Mouse (Mus musculus): Measurements from ENCODE around the gene Rbms3.

GRCm38 (mm10) chr9:116702611-116703010 lies 927.1 kb downstream of the Rbms3 start:
- no peak for TF ChIP-seq EP300 (IDR thresholded peaks at IDR 0.05; ENCODE audit: insufficient read depth, low read depth, low read length)
- TF ChIP-seq POLR2A (IDR thresholded peaks at IDR 0.05; ENCODE audit: insufficient read depth, low read depth, low read length) = no peak
- no peak for TF ChIP-seq CTCF (IDR thresholded peaks at IDR 0.05)
